Mouse (Mus musculus) cerebral cortex, adult 2 months (tissue): Measurements from ENCODE around the gene Zfp354a.

ENCODE experiments used
- WGBS: fragments of 180-500 bp; shearing (Covaris S2); methylation state at CpG from one replicate; pipeline ENCODE4 v1.1.7; 2018; 5-methylcytosine and 5-hydroxymethylcytosine counted together

The Zfp354a gene

DNA sequence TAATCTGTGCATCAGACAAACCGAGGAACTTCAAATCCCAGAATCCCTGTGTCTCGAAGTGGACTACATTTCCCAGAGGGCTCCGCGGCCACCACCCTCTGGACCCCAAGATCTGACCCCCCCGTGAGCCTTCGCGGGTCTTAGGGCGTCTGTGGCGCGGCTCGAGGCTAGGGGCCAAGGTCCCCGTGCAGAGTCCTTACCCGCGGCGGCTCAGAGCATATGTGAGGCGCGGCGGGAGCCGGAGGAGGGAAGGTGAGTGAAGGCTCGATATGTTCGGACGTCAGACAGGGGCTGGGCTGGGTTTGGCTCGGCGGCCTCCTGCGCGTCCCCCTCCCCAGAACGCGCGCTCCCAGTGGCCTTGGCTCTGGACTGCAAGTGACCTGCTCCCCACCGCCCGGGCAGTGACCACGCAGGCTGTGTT, at the start of gene Zfp354a:
Zfp354a (plus strand) TSS at position 107 of the 421 bp plus-strand sequence.
- under 1% methylated on average over 32 of the region's 32 CpGs for WGBS

DNA sequence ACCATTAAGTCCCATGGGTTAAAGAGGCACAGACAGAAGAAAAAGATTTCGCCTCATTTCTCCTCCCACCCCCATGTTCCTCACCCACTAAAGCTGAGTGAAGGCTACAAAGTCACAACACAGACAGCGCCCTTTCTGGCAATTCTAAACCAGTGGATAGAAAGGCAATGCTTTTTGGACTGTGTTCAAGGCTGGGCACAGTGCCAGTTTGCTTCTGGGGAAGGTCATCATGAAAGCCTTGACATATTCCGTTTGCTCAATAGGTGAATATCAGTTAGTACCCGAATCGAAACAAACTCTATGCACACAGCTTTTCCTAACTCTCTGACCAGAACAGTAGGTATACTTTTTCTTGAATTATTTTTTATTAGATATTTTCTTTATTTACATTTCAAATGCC, 47.2 kb upstream of the Zfp354a start:
- 72% methylated on average over 5 of the region's 5 CpGs for WGBS

DNA sequence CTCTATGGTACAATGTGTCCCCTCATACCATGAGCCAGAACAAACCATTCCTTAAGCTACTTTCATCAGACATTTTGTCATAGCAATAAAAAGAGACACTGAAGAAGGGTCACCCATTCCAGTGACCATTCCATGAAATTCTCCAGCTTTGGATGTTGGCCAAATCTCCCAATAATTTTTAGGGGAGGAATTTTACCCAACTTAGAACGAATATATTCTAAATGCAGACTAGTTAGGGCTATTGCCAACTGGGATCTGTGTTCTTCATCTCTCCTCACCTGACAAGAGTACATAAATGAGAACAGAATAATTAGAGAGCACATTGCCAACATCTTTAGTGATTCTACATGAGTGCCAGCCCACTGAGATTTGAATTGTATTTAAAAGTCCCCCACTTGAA, 45.1 kb upstream of the Zfp354a start, which contains the start of gene Olfr54:
Olfr54 (plus strand) TSS at position 301 of the 400 bp plus-strand sequence.
- 48% methylated on average over 1 of the region's 1 CpGs for WGBS

DNA sequence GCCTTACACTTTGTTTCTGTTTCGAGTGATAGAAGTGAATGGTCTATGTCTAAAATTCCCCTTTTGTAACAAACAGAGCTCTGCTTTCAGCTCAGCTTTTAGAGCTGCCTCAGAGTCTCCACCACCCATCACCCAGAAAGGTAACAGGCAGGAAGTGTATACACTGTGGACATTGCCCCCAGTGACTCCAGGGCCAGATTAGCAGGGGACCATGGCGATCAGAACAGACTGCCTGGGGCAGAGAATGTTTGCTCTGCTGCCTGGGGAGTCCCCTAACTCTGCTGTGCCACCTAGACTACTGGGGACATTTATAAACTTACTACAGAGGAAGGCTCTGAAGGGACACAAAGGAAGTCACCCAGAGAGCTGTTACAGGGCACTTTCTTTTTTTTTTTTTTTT, 42.7 kb upstream of the Zfp354a start:
- WGBS = 59% methylated on average over 2 of the region's 2 CpGs

- WGBS = 78% methylated on average over 11 of the region's 11 CpGs
Measured at GRCm38 (mm10) chr11:51026811-51027210, 32.2 kb upstream of the Zfp354a start.

- 80% methylated on average over 8 of the region's 8 CpGs for WGBS
Measured at GRCm38 (mm10) chr11:51029381-51029780, 29.7 kb upstream of the Zfp354a start.

- 89% methylated on average over 2 of the region's 2 CpGs for WGBS
Measured at GRCm38 (mm10) chr11:51030225-51030624, 28.8 kb upstream of the Zfp354a start.

GRCm38 (mm10) chr11:51032851-51033250, 26.2 kb upstream of the Zfp354a start:
- WGBS = 31% methylated on average over 1 of the region's 1 CpGs

GRCm38 (mm10) chr11:51035951-51036350, 23.1 kb upstream of the Zfp354a start:
- WGBS = 87% methylated on average over 2 of the region's 2 CpGs

DNA sequence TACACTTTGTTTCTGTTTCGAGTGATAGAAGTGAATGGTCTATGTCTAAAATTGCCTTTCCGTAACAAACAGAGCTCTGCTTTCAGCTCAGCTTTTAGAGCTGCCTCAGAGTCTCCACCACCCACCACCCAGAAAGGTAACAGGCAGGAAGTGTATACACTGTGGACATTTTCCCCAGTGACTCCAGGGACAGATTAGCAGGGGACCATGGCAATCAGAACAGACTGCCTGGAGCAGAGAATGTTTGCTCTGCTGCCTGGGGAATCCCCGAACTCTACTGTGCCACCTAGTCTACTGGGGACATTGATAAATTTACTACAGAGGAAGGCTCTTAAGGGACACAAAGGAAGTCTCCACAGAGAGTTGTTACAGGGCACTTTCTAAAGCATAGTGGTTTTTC, 14.3 kb upstream of the Zfp354a start:
- WGBS = 81% methylated on average over 3 of the region's 3 CpGs

GRCm38 (mm10) chr11:51047809-51048208, 11.2 kb upstream of the Zfp354a start, which contains the start of gene Olfr1375:
Gene Olfr1375, plus strand, starts transcription at chr11:51048109.
- 75% methylated on average over 3 of the region's 3 CpGs for WGBS

DNA sequence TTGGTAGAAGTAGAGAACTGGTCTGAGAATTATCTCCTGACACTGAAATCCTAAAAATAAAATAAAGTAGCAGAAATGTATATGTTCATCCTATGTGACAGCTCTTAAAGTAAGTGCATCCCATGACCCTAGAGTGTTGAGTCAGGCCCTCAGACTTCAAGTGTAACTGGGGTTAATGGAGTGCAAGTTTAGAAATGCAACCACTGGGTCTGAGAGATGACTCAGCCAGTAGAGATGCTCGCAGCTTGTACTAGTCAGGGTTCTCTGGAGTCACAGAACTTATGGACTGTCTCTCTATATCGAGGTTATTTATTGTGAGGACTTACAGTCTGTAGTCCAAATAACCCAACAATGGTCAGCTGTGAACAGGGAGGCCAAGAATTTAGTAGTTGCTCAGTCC, 7.4 kb upstream of the Zfp354a start:
- 74% methylated on average over 2 of the region's 2 CpGs for WGBS

DNA sequence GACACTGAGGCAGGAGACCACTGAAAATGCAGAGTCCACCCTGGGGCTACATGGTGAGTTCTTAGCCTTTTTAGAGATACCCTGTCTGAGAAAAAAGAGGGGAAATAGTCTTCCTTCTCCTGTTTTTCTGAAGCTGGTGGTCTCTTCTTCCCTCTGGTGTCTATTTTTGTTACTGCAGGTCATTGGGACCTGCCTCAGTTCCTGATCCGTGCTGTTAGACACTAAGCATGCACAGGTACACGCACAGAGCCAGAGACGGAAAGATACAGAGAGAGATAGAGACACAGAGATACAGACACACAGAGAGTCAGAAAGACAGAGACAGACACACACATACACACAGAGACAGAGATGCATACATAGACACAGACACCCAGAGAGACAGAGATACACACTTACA, 5.8 kb upstream of the Zfp354a start:
- WGBS = 62% methylated on average over 3 of the region's 3 CpGs

DNA sequence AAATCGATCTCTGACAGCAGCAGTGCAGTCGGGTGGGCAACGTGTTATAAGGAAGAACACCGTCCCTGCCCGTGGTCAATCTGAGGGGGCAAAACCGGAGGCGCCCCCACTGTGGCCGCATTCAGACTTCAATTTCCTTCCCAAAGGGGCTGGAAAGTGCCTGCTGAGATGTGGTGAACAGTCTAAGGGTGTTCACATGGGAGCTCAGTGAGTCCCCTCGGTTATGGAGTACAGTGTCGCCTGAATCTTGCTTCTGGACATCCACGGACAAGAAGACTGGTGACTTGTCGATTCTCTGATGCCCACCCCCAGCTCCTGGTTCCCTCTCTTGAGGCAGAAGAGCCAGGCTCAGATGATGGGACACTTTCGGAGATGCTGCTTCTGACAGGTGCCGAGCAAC, 583 bp downstream of the Zfp354a start:
- WGBS = 11% methylated on average over 14 of the region's 14 CpGs

DNA sequence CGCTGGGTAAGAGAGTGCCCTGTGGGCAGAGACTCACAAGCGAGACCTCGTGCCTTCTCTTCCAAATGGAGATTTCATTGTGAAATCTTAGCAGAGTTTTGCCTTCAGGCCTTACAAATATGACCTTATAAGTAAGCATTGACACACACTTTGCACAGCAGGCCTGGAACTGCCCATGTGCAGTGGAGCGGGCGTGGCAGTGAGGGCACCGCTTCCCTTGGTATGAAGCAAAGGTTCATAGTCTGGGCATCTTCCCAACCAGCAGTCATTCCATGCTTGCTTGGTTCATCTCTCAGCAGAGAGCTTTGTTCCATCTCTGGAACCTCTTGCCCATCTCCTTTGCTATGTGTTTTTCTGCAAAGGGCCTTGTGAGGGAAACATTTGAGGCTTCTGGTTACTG, 1.9 kb downstream of the Zfp354a start:
- 97% methylated on average over 6 of the region's 6 CpGs for WGBS

DNA sequence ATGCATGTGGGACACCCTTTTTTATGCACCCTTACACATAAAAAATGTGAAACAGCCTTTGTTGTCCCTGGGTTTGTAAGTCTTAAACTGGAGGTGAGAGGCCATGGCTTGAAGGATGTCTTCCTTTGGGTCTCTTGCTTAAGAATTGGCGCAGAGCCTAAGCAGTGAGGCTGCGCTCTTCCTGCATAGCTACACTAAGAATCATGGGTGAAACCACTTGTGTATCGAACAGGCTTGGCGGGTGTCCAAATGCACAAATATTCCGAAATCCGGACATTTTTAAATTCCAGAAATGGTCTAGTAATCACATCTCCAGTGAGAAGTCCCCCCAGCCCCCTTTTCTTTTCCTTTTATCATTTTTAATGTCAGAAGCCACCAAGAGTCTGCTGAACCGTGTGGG, 4.2 kb downstream of the Zfp354a start:
- WGBS = 83% methylated on average over 7 of the region's 7 CpGs

DNA sequence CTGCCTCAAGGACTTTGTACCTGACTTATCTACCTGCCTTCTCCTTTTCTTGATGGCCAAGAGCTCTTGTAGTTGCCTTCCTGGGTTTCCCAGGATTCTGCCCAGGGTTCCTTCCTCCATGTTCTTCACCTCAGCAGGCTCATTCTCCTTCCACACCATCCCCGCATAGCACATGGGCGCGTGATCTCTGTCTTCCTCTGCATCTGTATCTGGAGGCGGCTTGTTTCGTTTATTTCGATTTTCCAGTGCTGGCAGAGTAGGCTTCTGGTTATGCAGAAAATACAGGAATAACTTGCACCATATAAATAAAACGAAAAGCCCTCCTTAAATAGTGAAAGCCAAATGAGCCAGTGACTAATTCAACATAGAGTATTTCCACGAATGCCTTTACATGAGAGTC, 4.8 kb downstream of the Zfp354a start:
- 46% methylated on average over 8 of the region's 8 CpGs for WGBS

DNA sequence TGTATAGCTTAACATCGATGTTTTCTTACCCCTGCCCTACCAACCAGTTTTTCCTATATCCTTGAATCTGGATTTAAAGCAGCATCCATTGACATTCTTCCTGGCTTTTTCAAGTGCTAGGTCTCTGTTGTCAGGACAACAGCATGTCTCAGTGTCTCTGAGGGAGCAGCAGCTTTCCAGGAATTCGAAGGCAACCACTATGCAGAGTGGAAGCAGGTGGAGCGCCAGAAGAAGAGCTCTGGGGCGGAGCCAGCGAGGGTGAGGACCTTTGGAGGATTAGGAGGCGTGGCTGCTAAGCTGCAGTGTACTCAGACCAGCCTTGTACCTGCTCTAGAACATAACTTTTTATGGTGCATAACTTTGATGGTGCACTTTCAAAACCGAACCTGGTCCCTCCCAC, 25.5 kb downstream of the Zfp354a start:
- WGBS = 38% methylated on average over 7 of the region's 7 CpGs

DNA sequence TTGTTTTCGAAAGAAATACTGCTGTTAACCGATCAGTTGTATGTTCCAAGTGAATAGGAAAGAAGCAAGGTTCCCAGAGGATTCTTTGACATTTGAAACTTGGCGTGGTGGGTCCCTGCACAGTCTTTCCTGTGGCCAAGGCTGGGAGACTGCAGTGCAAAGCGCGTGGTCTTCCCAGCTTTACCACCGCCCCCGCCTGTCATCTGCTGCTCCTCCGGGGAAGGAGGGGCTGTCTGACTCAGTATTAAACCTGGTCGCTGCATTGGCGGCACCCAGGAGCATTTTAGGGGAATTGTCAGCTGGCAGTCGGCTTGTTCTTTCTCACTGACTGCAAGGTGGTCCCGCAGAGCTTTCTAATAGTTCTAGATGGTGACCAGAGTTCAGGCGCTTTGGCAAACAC, 26.2 kb downstream of the Zfp354a start:
- WGBS = 43% methylated on average over 13 of the region's 13 CpGs

DNA sequence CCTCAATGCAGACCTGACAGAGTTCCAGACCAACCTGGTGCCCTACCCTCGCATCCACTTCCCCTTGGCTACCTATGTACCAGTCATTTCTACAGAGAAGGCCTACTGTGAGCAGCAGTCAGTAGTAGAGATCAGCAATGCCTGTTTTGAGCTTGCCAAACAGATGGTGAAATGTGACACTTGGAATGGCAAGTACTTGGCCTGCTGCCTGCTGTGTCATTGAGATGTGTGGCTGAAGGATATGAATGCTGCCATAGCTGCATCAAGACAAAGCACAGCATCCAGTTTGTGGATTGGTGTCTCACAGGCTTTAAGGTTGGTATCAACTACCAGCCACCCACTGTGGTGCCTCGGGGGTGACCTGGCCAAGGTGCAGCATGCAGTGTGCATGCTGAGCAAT, 48.2 kb downstream of the Zfp354a start:
- WGBS = 81% methylated on average over 2 of the region's 2 CpGs

DNA sequence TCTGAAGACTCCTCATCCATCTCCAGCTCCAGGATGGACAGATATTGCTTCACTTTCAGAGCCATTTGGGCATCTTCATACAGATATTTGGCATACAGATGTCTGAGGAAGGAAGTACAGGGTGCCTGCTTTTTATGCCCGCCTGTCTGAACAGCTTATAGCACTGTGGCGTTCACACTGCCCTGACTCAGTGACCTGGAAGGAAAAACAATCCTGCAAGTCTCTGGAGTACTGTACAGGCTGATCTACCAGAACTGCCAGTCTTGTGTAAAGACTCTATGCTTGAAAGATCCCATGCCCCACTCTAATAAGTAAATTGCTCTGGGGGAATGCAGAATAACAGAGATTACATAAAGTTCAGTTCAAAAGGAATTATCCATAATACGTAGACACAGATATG, 51.6 kb downstream of the Zfp354a start:
- WGBS = 78% methylated on average over 3 of the region's 3 CpGs
